11 mouse cellular contexts compared by ENCODE assay signal in the genomic region with DNA sequence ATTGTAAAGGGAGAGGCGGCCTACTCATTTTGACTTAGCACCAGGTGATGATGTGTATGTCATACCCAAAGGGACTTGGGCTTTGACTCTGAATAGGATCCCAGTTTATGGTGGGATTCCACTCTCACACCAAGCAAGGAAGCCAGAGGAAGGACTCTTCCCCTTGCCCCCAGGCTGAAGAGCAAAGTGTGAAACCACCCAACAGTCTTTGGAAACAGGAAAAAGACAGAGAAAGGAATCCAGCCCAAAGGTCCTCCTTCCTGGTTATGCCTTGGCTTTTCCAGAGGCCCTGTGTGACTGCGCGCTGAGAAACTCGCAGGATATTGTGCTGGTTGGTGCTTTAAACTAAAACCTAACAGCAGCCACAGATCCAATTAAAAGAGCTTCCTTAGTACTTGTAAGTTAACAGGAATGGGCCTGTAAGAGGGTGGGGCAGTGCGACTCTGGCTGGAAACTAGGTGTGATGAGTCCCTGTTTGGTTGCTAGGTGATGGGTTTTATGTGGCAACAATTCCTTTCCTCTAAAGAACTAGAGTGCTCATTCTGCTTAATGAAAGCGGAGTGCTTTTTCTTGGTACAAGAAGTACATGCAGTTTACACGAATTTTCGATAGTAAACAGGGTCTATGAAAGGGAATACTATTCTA. TPM values are rescaled to one million over a fixed set of nuclear protein-coding genes. Genes with fewer than 3 reads are reported as not detected.
A peak's percentile ranks its signal among the peaks of the same experiment; 100 is the strongest.
DNase-seq lines count a peak whose midpoint lies in the region; ATAC-seq lines count a peak whose summit lies in the region.
"Had no signal": no experiment of that assay in that cellular context is flagged by ENCODE, and none has a peak within 500 bp of the region (broad histone marks: within the 10 kb centered on the region; RNA-seq: fewer than 3 reads in every experiment).

No protein-coding gene starts in this region.

- DNase-seq in layer of hippocampus, adult 11-12 months (ENCODE audit: low spot score): peak; percentile 21
- no peak for DNase-seq in layer of hippocampus, postnatal 36 days
- DNase-seq in ES-CJ7 (ENCODE audit: low read depth, low spot score) (peak; percentile 41), R1 (ENCODE audit: low read depth, low spot score) (peak; percentile 66)
- DNase-seq in lung, postnatal 25 days (ENCODE audit: low spot score): peak; percentile 64
- no peak for DNase-seq in retina, embryonic 14.5 days (ENCODE audit: low spot score)
- DNase-seq: adrenal gland, postnatal 10 days; cerebellum, adult 9-11 months; heart, adult 11 months; thymus, postnatal 36 days had no signal

- no peak for ATAC-seq in granulocyte monocyte progenitor cell, adult 5-6 weeks (replicated peaks; ENCODE audit: poor library complexity, severe bottlenecking)

RNA-seq across cellular contexts. Expression of a gene that starts 26.1 kb away (rescaled TPM):
- 10 to 100 TPM; 41.7 to 50.5 TPM for total RNA-seq in layer of hippocampus, postnatal 36 days (2021)
- 44.2 and 55.0 TPM in 2 replicates for total RNA-seq in granulocyte monocyte progenitor cell, adult 5-6 weeks (2014; fragmentation: Nextera tagmentation)
- 99.7 and 110 TPM in 2 replicates for total RNA-seq in granulocyte monocyte progenitor cell, adult 5-6 weeks (2017)

Comparison
In these comparisons a context has a peak if more than half of its experiments do, and no peak if none do; other contexts are left out.
1. DNase-seq: peak in layer of hippocampus, adult 11-12 months (single experiment), ES-CJ7 (single experiment), R1 (single experiment) and lung, postnatal 25 days (single experiment); none in layer of hippocampus, postnatal 36 days (0 of 2) and retina, embryonic 14.5 days (single experiment).